Mouse (Mus musculus): ENCODE results near the gene Card11. TPM values are rescaled to one million over a fixed set of nuclear protein-coding genes. Genes with fewer than 3 reads are reported as not detected.

The Card11 gene
- polyA plus RNA-seq, 1 experiment from 2014 or later: 0.46 TPM

- Histone ChIP-seq H3K9ac (replicated peaks) (no peak overlapping the region), H3K27ac (ENCODE audit: low read depth) (0 out of 2 replicates have a peak overlapping the region, but pooled peaks have one; percentile 30), H3K4me2 (ENCODE audit: low read depth, low read length) (no peak overlapping the region), H3K27me3 (ENCODE audit: insufficient read depth, low read length) (no peaks in the 10 kb centered on the region), H3K4me1 (ENCODE audit: insufficient read depth) (0 out of 2 replicates have a peak, but pooled peaks cover 3% of the 10 kb centered on the region), H3K9me3 (ENCODE audit: low read length) (no peaks in the 10 kb centered on the region), H3K4me3 (ENCODE audit: low read depth, low read length) (no peak overlapping the region), H3K36me3 (replicated peaks; ENCODE audit: insufficient read depth, low read length) (no peaks in the 10 kb centered on the region)
- no peak for TF ChIP-seq EP300 (IDR thresholded peaks at IDR 0.05; ENCODE audit: low read depth)
- no peak for TF ChIP-seq CTCF (IDR thresholded peaks at IDR 0.05; ENCODE audit: low read depth)
- ATAC-seq (peak; percentile 56), DNase-seq (peak; percentile 49)
- 28% methylated on average over 10 of the region's 10 CpGs for WGBS (ENCODE audit: insufficient replicate concordance)
Observed at GRCm38 (mm10) chr5:140948009-140948408, 52.4 kb downstream of the Card11 start.

DNA sequence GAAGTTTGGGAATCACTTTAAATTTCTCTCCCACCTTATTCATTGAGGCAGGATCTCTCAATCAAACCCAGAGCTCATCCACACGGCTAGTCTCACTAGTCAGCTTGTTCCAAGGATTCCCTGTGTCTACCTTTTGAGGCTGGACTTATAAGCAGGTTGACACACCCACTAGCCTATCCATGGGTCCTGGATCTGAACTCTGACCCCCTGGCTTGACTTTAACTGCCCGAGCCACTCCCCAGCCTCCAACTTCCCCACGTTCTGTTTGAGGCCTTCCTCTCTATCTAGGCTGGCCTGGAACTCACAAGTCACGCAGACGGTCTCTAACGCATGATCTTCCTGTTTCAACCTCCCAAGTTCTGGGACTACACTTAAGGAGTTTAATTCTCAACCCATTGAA, 54.3 kb downstream of the Card11 start:
- no peak overlapping the region for H3K4me2 ChIP-seq (ENCODE audit: low read depth, low read length)
- no peaks in the 10 kb centered on the region for H3K9me3 ChIP-seq (ENCODE audit: low read length)
- H3K4me1 ChIP-seq (ENCODE audit: insufficient read depth): 0 out of 2 replicates have a peak, but pooled peaks cover 3% of the 10 kb centered on the region
- no peaks in the 10 kb centered on the region for H3K36me3 ChIP-seq (replicated peaks; ENCODE audit: insufficient read depth, low read length)
- WGBS (ENCODE audit: insufficient replicate concordance): 53% methylated on average over 6 of the region's 6 CpGs
- TF ChIP-seq CTCF (IDR thresholded peaks at IDR 0.05; ENCODE audit: low read depth) (no peak), EP300 (IDR thresholded peaks at IDR 0.05; ENCODE audit: low read depth) (no peak)
- H3K9ac ChIP-seq (replicated peaks): no peak overlapping the region
- no peaks in the 10 kb centered on the region for H3K27me3 ChIP-seq (ENCODE audit: insufficient read depth, low read length)
- no peak overlapping the region for H3K27ac ChIP-seq (ENCODE audit: low read depth)
- DNase-seq (no peak), ATAC-seq (no peak)
- H3K4me3 ChIP-seq (ENCODE audit: low read depth, low read length): no peak overlapping the region

- peak; percentile 23 for DNase-seq
- H3K9ac ChIP-seq (replicated peaks): no peak overlapping the region
- no peak overlapping the region for H3K4me2 ChIP-seq (ENCODE audit: low read depth, low read length)
- H3K36me3 ChIP-seq (replicated peaks; ENCODE audit: insufficient read depth, low read length): no peaks in the 10 kb centered on the region
- TF ChIP-seq CTCF (IDR thresholded peaks at IDR 0.05; ENCODE audit: low read depth): no peak
- no peak for TF ChIP-seq EP300 (IDR thresholded peaks at IDR 0.05; ENCODE audit: low read depth)
- H3K27ac ChIP-seq (ENCODE audit: low read depth): no peak overlapping the region
- H3K27me3 ChIP-seq (ENCODE audit: insufficient read depth, low read length): no peaks in the 10 kb centered on the region
- no peak overlapping the region for H3K4me3 ChIP-seq (ENCODE audit: low read depth, low read length)
- no peaks in the 10 kb centered on the region for H3K9me3 ChIP-seq (ENCODE audit: low read length)
- 0 out of 2 replicates have a peak, but pooled peaks cover 3% of the 10 kb centered on the region for H3K4me1 ChIP-seq (ENCODE audit: insufficient read depth)
- 58% methylated on average over 18 of the region's 18 CpGs for WGBS (ENCODE audit: insufficient replicate concordance)
- peak; percentile 2; the same call in 1 of the 2 replicates for ATAC-seq
Observed at GRCm38 (mm10) chr5:140944382-140945125, 55.8 kb downstream of the Card11 start.

DNA sequence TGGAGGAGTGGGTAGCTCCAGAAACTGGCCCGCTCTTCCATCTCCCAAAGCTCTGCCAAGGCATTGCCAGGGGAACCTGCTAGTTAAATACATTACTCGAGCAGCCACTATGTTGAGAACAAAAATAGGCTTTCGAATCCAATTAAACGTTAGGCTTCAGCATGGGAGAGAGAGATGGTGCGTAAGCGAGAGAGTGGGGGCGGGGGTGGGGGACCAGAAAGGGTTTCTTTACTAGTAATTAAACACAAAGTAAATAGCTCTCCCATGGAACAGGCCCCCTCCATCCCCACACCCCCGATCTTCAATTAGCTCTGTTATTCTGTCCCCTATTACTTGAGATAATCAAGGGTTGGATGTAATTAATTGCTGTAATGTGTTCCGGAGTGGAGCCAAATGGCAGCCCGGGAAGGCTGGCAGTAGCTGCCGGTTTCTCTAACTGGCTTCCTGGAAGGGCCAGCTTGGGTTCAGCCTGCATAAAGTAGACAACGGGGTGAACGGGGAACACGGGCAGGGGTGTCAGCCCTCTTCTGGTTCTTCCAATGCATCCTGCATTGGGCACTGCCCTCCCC, 59.4 kb downstream of the Card11 start:
- H3K36me3 ChIP-seq (replicated peaks; ENCODE audit: insufficient read depth, low read length): no peaks in the 10 kb centered on the region

GRCm38 (mm10) chr5:140940257-140940922, 60.0 kb downstream of the Card11 start:
- Histone ChIP-seq H3K27me3 (ENCODE audit: insufficient read depth, low read length) (no peaks in the 10 kb centered on the region), H3K4me1 (ENCODE audit: insufficient read depth) (no peaks in the 10 kb centered on the region), H3K4me2 (ENCODE audit: low read depth, low read length) (no peak overlapping the region), H3K4me3 (ENCODE audit: low read depth, low read length) (no peak overlapping the region), H3K9me3 (ENCODE audit: low read length) (no peaks in the 10 kb centered on the region), H3K9ac (replicated peaks) (no peak overlapping the region), H3K27ac (ENCODE audit: low read depth) (no peak overlapping the region), H3K36me3 (replicated peaks; ENCODE audit: insufficient read depth, low read length) (no peaks in the 10 kb centered on the region)
- no peak for DNase-seq
- 63% methylated on average over 5 of the region's 5 CpGs for WGBS (ENCODE audit: insufficient replicate concordance)
- TF ChIP-seq EP300 (IDR thresholded peaks at IDR 0.05; ENCODE audit: low read depth) (no peak), CTCF (IDR thresholded peaks at IDR 0.05; ENCODE audit: low read depth) (no peak)
- no peak for ATAC-seq

More for the DNA sequence above, 59.4 kb downstream of the Card11 start:
- Histone ChIP-seq H3K4me2 (ENCODE audit: low read depth, low read length) (no peak overlapping the region), H3K4me3 (ENCODE audit: low read depth, low read length) (no peak overlapping the region), H3K27me3 (ENCODE audit: insufficient read depth, low read length) (no peaks in the 10 kb centered on the region), H3K9me3 (ENCODE audit: low read length) (no peaks in the 10 kb centered on the region), H3K27ac (ENCODE audit: low read depth) (no peak overlapping the region), H3K9ac (replicated peaks) (no peak overlapping the region), H3K4me1 (ENCODE audit: insufficient read depth) (no peaks in the 10 kb centered on the region)
- no peak for ATAC-seq
- TF ChIP-seq CTCF (IDR thresholded peaks at IDR 0.05; ENCODE audit: low read depth) (no peak), EP300 (IDR thresholded peaks at IDR 0.05; ENCODE audit: low read depth) (no peak)
- no peak for DNase-seq
- WGBS (ENCODE audit: insufficient replicate concordance): 77% methylated on average over 14 of the region's 14 CpGs

GRCm38 (mm10) chr5:140936816-140937215, 63.6 kb downstream of the Card11 start:
- no peak for ATAC-seq
- 79% methylated on average over 7 of the region's 7 CpGs for WGBS (ENCODE audit: insufficient replicate concordance)

More at GRCm38 (mm10) chr5:140936816-140937215, 63.6 kb downstream of the Card11 start:
- no peak overlapping the region for H3K4me2 ChIP-seq (ENCODE audit: low read depth, low read length)
- H3K27me3 ChIP-seq (ENCODE audit: insufficient read depth, low read length): no peaks in the 10 kb centered on the region
- H3K4me1 ChIP-seq (ENCODE audit: insufficient read depth): no peaks in the 10 kb centered on the region
- no peak for DNase-seq
- no peak overlapping the region for H3K9ac ChIP-seq (replicated peaks)
- no peak overlapping the region for H3K27ac ChIP-seq (ENCODE audit: low read depth)
- no peaks in the 10 kb centered on the region for H3K36me3 ChIP-seq (replicated peaks; ENCODE audit: insufficient read depth, low read length)
- no peaks in the 10 kb centered on the region for H3K9me3 ChIP-seq (ENCODE audit: low read length)
- no peak overlapping the region for H3K4me3 ChIP-seq (ENCODE audit: low read depth, low read length)
- TF ChIP-seq EP300 (IDR thresholded peaks at IDR 0.05; ENCODE audit: low read depth) (no peak), CTCF (IDR thresholded peaks at IDR 0.05; ENCODE audit: low read depth) (no peak)
